Mouse (Mus musculus): Measurements from ENCODE around the gene Ctsh.

Gene Ctsh

DNA sequence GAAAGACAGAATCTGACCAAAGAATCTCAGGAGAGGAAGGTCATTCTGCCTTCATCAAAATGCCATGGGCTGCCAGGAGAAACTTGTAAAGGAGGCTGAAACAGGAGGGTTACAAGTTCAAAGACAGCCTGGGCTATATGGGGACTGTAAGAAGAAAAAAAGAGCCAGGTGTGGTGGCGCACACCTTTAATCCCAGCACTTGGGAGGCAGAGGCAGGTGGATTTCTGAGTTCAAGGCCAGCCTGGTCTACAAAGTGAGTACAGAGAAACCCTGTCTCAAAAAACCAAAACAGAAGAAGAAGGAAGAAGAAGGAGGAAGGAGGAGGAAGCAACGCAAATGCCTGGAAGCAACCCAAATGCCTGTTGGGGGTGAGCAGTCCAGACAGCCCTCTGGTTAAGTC is at the start of gene Ctsh:
TSS of gene Ctsh (plus strand) at position 301 of the 400 bp plus-strand sequence.
- no peak for DNase-seq (ENCODE audit: low spot score)

GRCm38 (mm10) chr9:90006432-90006831 is 47.5 kb upstream of the Ctsh start:
- no peak for DNase-seq (ENCODE audit: low spot score)

GRCm38 (mm10) chr9:90007094-90007493 is 46.9 kb upstream of the Ctsh start:
- peak; percentile 73 for DNase-seq (ENCODE audit: low spot score)

DNA sequence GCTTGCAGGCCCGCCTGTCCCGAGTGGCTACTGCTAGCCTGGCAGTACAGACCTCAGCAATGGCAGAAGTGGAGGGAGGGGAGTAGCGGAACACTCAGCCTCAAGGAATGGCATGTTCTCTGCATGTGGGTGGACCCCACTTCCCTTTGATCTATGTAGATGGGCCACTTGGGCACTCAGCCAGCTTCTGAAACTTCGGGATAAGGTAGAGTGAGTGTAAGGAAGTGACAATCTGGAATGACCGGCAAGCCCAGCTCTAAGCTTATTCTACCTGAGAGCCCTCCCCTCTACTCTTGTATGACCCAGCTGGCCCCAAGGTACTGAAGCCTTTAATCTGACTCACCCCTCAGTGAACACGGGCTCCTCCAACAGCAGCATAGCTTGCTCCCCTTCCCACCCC is 45.8 kb upstream of the Ctsh start:
- peak; percentile 86 for DNase-seq (ENCODE audit: low spot score)

- no peak for DNase-seq (ENCODE audit: low spot score)
These were observed 42.1 kb upstream of the Ctsh start for GRCm38 (mm10) chr9:90011849-90012248.

- DNase-seq (ENCODE audit: low spot score): no peak
These were observed 39.3 kb upstream of the Ctsh start for GRCm38 (mm10) chr9:90014649-90015048.

GRCm38 (mm10) chr9:90016204-90016603 is 37.7 kb upstream of the Ctsh start:
- no peak for DNase-seq (ENCODE audit: low spot score)

DNA sequence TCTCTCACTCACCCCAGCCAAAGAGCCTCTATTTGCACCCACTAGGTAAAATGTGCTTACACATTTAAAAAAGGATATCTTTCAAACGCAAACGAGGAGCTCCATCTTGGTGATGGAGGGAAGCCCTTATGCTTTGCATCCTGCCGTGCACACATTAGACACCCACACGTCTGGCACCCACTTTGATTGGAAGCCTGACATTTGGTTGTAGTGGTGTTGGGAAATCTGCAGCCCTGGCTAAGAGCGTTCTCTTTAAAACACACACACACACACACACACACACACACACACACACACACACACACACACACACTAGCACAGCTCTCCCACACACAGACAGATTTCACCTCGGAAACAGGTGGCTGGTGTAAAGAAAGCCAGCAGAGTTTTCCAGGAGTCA is 33.1 kb upstream of the Ctsh start:
- no peak for DNase-seq (ENCODE audit: low spot score)

GRCm38 (mm10) chr9:90021442-90021841 is 32.5 kb upstream of the Ctsh start:
- DNase-seq (ENCODE audit: low spot score): no peak

- DNase-seq (ENCODE audit: low spot score): no peak
These were observed 26.2 kb upstream of the Ctsh start for GRCm38 (mm10) chr9:90027709-90028108.

DNA sequence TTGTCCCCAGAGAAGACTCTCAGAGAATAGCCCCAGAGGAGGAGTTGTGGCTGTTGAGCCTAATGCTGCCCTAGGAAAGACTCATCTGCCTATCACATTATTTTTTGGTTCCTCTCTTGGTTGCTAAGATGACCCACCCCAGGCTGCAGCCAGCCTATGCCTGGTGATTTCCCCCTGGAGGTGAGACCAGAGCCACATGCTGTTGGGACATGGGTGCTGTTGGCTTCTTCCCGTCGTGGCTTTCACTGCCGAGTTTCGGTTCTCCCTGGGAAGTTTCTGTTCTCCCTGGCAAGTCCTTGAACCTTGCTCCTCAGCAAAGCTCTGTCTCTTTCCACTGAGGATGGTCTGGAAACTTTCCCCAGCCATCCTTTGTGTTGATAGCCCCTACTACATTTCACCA is 20.0 kb upstream of the Ctsh start:
- DNase-seq (ENCODE audit: low spot score): peak; percentile 43

- no peak for DNase-seq (ENCODE audit: low spot score)
These were observed 18.8 kb upstream of the Ctsh start for GRCm38 (mm10) chr9:90035168-90035567.

GRCm38 (mm10) chr9:90035794-90036193 is 18.2 kb upstream of the Ctsh start:
- peak; percentile 88 for DNase-seq (ENCODE audit: low spot score)

DNA sequence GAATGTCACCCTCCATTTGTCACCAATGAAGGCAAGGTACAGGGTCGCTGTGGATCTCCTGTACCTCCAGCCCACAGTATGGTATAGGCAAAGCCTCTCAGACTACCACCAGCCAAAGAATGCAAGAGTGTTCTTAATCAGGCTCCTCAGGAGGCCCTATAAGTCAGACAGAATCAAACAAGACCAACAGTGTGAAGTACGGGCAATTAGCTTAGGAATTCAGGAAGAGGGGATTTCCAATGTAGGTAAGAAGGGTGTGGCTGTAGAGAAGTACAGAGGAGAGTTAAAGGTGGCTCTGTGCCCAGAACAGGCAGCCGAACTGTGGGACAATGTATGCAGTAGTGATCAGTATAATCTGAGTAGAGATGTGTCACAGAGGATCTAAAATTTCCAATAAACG is 17.6 kb upstream of the Ctsh start:
- DNase-seq (ENCODE audit: low spot score): peak; percentile 52

DNA sequence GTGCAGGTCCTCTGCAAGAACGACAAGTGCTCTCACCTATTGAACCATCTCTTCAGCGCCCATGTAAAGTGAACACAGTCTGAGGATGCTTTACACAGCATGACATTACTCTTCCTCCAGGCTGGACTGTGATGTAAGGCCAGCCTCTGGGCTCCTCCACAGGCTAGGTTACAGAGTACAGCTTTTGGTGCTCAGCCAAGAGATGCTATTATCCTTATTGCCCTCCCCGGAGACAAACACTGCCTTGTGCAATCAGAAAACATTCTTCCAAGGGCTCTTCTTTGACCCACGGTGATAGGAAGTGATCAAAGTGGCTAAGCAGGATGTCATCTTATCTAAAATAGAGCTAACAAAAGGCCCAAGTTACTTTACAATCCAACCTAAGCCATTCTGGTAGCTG is 15.4 kb upstream of the Ctsh start:
- no peak for DNase-seq (ENCODE audit: low spot score)

DNA sequence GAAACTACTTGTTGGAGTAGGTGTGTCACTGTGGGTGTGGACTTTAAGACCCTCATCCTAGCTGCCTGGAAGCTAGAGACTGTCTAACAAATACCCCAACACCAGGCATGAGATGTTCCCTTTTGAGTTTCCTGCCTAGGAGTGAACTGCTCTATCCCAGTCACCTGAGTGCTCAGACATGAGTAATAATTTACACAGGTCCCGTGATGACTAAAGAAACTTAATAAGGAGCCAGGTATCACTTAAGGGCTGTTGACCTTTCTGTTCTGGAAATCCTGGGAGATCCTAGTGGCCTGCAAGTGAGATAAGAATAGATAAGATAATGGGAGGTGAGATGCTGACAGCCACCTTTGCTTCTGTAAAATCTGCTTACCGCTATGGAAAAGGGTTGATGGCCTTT is 13.0 kb upstream of the Ctsh start:
- no peak for DNase-seq (ENCODE audit: low spot score)

DNA sequence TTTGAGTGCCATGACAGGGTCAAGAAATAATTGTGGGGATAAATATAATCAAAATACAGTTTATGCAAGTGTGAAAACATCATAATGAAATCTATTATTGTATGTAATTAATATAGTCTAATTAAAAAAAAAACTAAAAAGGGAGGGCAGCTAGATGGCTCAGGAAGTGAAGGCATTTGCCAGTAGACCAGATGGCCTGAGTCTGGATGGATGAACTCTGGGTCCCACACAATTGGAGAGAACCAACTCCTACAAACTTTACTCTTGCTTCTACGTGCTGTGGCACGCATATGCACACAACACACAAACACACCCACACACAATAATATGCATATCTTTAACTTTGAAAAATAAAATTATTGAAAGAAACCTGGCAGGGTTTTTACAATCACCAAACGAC is 12.4 kb upstream of the Ctsh start:
- DNase-seq (ENCODE audit: low spot score): no peak

- DNase-seq (ENCODE audit: low spot score): peak; percentile 43
These were observed 11.0 kb upstream of the Ctsh start for GRCm38 (mm10) chr9:90042906-90043305.

- no peak for DNase-seq (ENCODE audit: low spot score)
These were observed 8.8 kb upstream of the Ctsh start for GRCm38 (mm10) chr9:90045191-90045590.

DNA sequence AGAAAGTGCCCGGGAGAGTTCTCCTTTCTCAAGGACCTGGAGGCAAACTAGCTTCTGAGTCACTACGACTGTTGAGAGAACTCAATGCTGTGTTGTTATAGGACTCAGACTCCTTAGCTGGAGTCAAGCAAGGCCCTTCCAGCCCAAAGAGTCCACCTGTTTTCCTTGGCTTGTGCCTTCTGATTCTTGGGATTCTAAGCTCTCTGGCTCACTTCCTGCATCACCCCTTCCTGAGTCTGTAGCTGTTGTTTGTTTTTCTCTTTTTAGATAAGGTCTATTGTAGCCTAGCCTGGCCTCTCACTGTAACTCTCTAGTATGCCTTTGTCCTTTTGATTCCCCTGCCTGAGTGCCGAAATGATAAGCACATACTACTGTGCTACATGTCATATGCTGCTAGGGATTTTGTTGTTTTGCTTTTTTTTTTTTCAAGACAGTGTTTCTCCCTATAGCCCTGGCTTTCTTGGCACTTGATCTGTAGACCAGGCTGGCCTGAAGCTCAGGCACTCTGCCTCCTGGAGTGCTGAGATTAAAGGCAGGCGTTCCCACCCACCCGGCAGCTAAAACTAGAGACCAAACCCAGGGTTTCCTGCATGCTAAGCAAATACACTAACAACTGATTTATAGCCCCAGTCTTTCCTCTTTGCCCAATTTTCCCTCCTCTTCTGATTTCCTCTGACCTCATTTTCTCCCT is 5.9 kb upstream of the Ctsh start:
- peak; percentile 67 for DNase-seq (ENCODE audit: low spot score)

DNA sequence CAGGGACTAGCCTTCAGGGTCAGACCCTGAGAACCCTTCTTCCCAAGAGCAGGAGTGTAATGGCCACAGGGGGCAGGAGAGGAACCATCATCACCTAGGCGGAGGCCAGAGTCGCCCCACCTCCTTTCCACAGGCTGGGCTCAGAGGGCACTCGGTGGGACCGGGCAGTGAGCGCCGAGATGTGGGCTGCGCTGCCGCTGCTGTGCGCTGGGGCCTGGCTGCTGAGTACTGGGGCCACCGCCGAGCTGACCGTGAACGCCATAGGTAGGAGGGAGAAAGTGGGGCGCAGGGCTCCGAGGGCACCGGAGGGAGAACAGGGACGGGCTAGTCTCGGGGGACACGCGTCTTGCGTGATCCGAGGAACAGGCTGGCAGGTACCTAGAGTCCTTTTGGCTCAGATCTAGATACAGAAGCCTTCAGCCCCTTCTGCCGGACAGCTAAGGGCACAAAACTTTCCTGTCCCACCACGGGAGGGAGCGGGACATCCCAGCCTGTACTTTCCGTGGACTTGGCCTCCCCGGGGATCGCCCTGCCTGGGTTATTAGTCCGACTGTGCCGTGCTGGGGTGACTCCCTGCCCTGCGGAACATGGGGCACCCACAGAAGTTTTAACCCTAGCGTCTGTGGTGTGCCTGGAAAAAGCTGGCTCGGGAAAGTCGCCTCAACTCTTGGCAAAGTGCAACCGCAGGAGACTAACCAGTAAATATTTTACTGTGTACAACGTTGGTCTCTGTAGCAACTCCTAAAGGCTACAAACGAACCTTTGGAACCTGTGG is 606 bp downstream of the Ctsh start:
- DNase-seq (ENCODE audit: low spot score): peak; percentile 88

GRCm38 (mm10) chr9:90055409-90055808 is 1.5 kb downstream of the Ctsh start:
- no peak for DNase-seq (ENCODE audit: low spot score)

DNA sequence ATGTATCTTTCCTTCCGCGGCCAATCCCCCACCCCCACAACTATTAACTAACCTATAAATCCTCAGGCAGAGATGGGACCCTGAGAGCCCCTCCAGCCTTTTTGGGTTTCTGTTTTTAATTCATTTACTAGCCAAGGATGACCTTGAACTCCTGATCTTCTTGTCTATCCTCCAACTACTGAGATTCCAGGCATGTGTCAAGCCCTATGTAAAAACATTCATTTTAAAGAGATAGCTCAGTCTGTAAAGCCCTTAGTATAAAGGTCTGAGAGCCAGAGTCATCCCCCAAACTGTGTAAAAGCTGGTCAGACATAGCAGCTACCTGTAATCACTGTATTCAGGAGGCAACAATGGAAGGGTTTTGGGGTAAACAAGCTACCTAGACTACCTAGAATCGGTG is 2.0 kb downstream of the Ctsh start:
- no peak for DNase-seq (ENCODE audit: low spot score)

DNA sequence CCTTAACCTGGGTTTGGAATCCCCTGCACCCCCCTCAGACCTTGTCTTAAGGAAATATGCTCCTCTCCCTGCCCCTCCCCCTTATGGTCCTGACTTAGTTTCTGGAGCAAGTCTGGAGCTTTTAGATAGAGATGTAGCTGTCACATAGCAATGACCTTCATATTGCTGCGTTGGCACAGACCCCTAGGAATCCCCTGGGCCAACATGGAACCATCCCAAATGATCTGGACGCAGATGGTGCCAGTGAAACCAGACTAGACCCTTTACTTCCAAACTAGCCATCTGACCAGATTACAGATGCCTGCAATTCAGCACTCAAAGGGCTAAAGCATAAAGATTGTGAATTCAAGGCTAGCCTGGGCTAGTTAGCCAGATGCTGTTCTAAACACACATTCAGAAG is 2.8 kb downstream of the Ctsh start:
- no peak for DNase-seq (ENCODE audit: low spot score)

All from lung, postnatal 25 days (tissue).